Mouse (Mus musculus) bone marrow macrophage, adult 2 months (primary cell): ENCODE data around the gene Slc39a10.
"Not testable (repeated sequence)": the region's sequence is repeated elsewhere in the genome, so short reads cannot be mapped to it uniquely, and the experiment has no call there.

ENCODE experiments used
- CTCF ChIP-seq: IDR thresholded peaks from 2 replicates; pipeline ENCODE4 v1.5.1; 2012; ENCODE audit warnings: low read depth, mild to moderate bottlenecking, low read length, moderate library complexity
- POLR2A ChIP-seq: IDR thresholded peaks from 2 replicates; pipeline ENCODE4 v1.6.1; 2012; ENCODE audit warnings: mild to moderate bottlenecking, low read depth, low read length, borderline replicate concordance

- TF ChIP-seq POLR2A, CTCF: not testable (repeated sequence)
Observed at GRCm38 (mm10) chr1:46770077-46770695, 122.5 kb downstream of the Slc39a10 start.
